Mouse (Mus musculus) cortical plate, adult 2 months (tissue): ENCODE measurements at regions not wholly inside any gene's neighbourhood (a gene's known extent, or its start where the extent isn't known, plus 50 kb on each side); places are given as distances from the start of the nearest gene placed in this dataset.

Source experiments
- CTCF ChIP-seq: fragments of 200-500 bp; IDR thresholded peaks from 2 replicates; pipeline ENCODE4 v1.5.1; 2011; ENCODE audit warnings: mild to moderate bottlenecking, control low read depth, low read length; ENCODE audit not compliant: insufficient read depth; ENCODE audit errors: extremely low read depth
- POLR2A ChIP-seq: fragments of 200-500 bp; IDR thresholded peaks from 2 replicates; pipeline ENCODE4 v1.6.1; 2011; ENCODE audit warnings: mild to moderate bottlenecking, low read length, control low read depth; ENCODE audit not compliant: insufficient read depth; ENCODE audit errors: extremely low read depth

GRCm38 (mm10) chr8:89304116-89304515 lies 260.2 kb upstream of the Sall1 start:
- no peak for TF ChIP-seq CTCF
- TF ChIP-seq POLR2A: no peak
